Mouse (Mus musculus): ENCODE measurements at regions not wholly inside any gene's neighbourhood (a gene's known extent, or its start where the extent isn't known, plus 50 kb on each side); places are given as distances from the start of the nearest gene placed in this dataset.

- TF ChIP-seq GATA1 (IDR thresholded peaks at IDR 0.05; ENCODE audit: low read length): no peak
- no peak for TF ChIP-seq TAL1 (IDR thresholded peaks at IDR 0.05; ENCODE audit: low read length)
Observed at GRCm38 (mm10) chr13:52341981-52342380, 189.1 kb downstream of the Diras2 start.

Data from erythroblast, embryonic 14.5 days (primary cell).